Mouse (Mus musculus) MN1 (cell line): ENCODE data around the gene Rubcnl.

Experiments
- DNase-seq: peaks from one replicate; pipeline ENCODE4 v3.0.0-alpha.2; 2016; ENCODE audit warnings: low spot score

Rubcnl gene

GRCm38 (mm10) chr14:75015856-75016714 lies at the start of gene Rubcnl:
Gene Rubcnl, plus strand, starts transcription at chr14:75016027.
- no peak for DNase-seq

GRCm38 (mm10) chr14:74972216-74972615 lies 43.6 kb upstream of the Rubcnl start:
- DNase-seq, result no peak

GRCm38 (mm10) chr14:74972687-74973086 lies 43.1 kb upstream of the Rubcnl start:
- no peak for DNase-seq

- no peak for DNase-seq
Measured at GRCm38 (mm10) chr14:74974136-74974651, 41.6 kb upstream of the Rubcnl start.

GRCm38 (mm10) chr14:74976972-74977371 lies 38.9 kb upstream of the Rubcnl start:
- DNase-seq, result no peak

GRCm38 (mm10) chr14:74981016-74981415 lies 34.8 kb upstream of the Rubcnl start:
- no peak for DNase-seq

GRCm38 (mm10) chr14:74983079-74983478 lies 32.7 kb upstream of the Rubcnl start:
- no peak for DNase-seq

GRCm38 (mm10) chr14:74984817-74985391 lies 30.9 kb upstream of the Rubcnl start:
- DNase-seq, result no peak

- no peak for DNase-seq
Measured at GRCm38 (mm10) chr14:74985658-74986057, 30.2 kb upstream of the Rubcnl start.

GRCm38 (mm10) chr14:74986527-74986926 lies 29.3 kb upstream of the Rubcnl start:
- DNase-seq, result no peak

GRCm38 (mm10) chr14:74989322-74989721 lies 26.5 kb upstream of the Rubcnl start:
- DNase-seq, result no peak

- no peak for DNase-seq
Measured at GRCm38 (mm10) chr14:74989909-74990308, 25.9 kb upstream of the Rubcnl start.

GRCm38 (mm10) chr14:74990504-74990903 lies 25.3 kb upstream of the Rubcnl start:
- peak; percentile 45 for DNase-seq

GRCm38 (mm10) chr14:74996556-74996955 lies 19.3 kb upstream of the Rubcnl start:
- no peak for DNase-seq

- DNase-seq, result no peak
Measured at GRCm38 (mm10) chr14:74997041-74997440, 18.8 kb upstream of the Rubcnl start.

- DNase-seq, result no peak
Measured at GRCm38 (mm10) chr14:75001364-75001763, 14.5 kb upstream of the Rubcnl start.

GRCm38 (mm10) chr14:75003356-75003755 lies 12.5 kb upstream of the Rubcnl start:
- no peak for DNase-seq

GRCm38 (mm10) chr14:75005478-75006199 lies 10.2 kb upstream of the Rubcnl start:
- no peak for DNase-seq

GRCm38 (mm10) chr14:75010346-75010745 lies 5.5 kb upstream of the Rubcnl start:
- no peak for DNase-seq

- no peak for DNase-seq
Measured at GRCm38 (mm10) chr14:75010986-75011655, 4.7 kb upstream of the Rubcnl start.

GRCm38 (mm10) chr14:75016715-75017020 lies 841 bp downstream of the Rubcnl start:
- DNase-seq, result no peak

GRCm38 (mm10) chr14:75017277-75017676 lies 1.4 kb downstream of the Rubcnl start:
- no peak for DNase-seq
